Mouse (Mus musculus) yolk sac, embryonic 10.5 days (tissue): ENCODE measurements around the gene Gm17689.

Experiments used
- DNase-seq: peaks from one replicate; pipeline ENCODE4 v3.0.0-alpha.2; 2017; ENCODE audit warnings: low spot score

Gene Gm17689

GRCm38 (mm10) chr9:36582535-36582934 lies at the start of gene Gm17689:
Gene Gm17689, minus strand, starts transcription at chr9:36582635.
- no peak for DNase-seq

GRCm38 (mm10) chr9:36541863-36542262 lies 40.6 kb downstream of the Gm17689 start, which contains the start of gene Gm5615:
Gene Gm5615, minus strand, starts transcription at chr9:36541963.
- no peak for DNase-seq
